Mouse (Mus musculus): ENCODE measurements around the gene Dnajb2. TPM values are rescaled to one million over a fixed set of nuclear protein-coding genes. Genes with fewer than 3 reads are reported as not detected.

The Dnajb2 gene
- polyA plus RNA-seq, 1 experiment, result 54.1 TPM

GRCm38 (mm10) chr1:75247071-75247930 lies 11.1 kb downstream of the Dnajb2 start:
- peak overlapping the region; percentile 66 for H3K4me2 ChIP-seq (ENCODE audit: low read depth)
- TF ChIP-seq MYOG (IDR thresholded peaks at IDR 0.05; ENCODE audit: control insufficient read depth in 1 of 3, insufficient read depth in 1 of 3, insufficient read length in 2 of 3, low read depth in 2 of 3), result no peak
- no peak for TF ChIP-seq MYOD1 (IDR thresholded peaks at IDR 0.05; ENCODE audit: control insufficient read depth in 1 of 3, insufficient read length in 2 of 3, low read depth in 2 of 3)
- no peak for TF ChIP-seq POLR2AphosphoS2 (IDR thresholded peaks at IDR 0.05; ENCODE audit: insufficient read length, low read depth)
- no peak for TF ChIP-seq POLR2A (IDR thresholded peaks at IDR 0.05; ENCODE audit: insufficient read length, low read depth)
- TF ChIP-seq REST (IDR thresholded peaks at IDR 0.05; ENCODE audit: insufficient read depth, insufficient read length), result no peak
- no peak for TF ChIP-seq TCF12 (IDR thresholded peaks at IDR 0.05; ENCODE audit: insufficient read depth, poor library complexity, severe bottlenecking)
- no peak for TF ChIP-seq MAX (IDR thresholded peaks at IDR 0.05; ENCODE audit: low read depth)
- TF ChIP-seq SRF (IDR thresholded peaks at IDR 0.05; ENCODE audit: control insufficient read depth, insufficient read length, low read depth), result no peak
- TF ChIP-seq USF1 (IDR thresholded peaks at IDR 0.05; ENCODE audit: low read depth), result no peak

GRCm38 (mm10) chr1:75248041-75248772 lies 12.0 kb downstream of the Dnajb2 start:
- peak in 1 of 3 experiments; percentile 38 for TF ChIP-seq MYOD1 (IDR thresholded peaks at IDR 0.05; ENCODE audit: control insufficient read depth in 1 of 3, insufficient read length in 2 of 3, low read depth in 2 of 3)
- TF ChIP-seq CEBPB (IDR thresholded peaks at IDR 0.05; ENCODE audit: insufficient read depth, poor library complexity, severe bottlenecking), result no peak
- TF ChIP-seq E2F4 (IDR thresholded peaks at IDR 0.05; ENCODE audit: insufficient read depth), result no peak
- peak; percentile 29 for TF ChIP-seq POLR2A (IDR thresholded peaks at IDR 0.05; ENCODE audit: insufficient read length, low read depth)
- peak; percentile 20 for TF ChIP-seq POLR2AphosphoS2 (IDR thresholded peaks at IDR 0.05; ENCODE audit: insufficient read length, low read depth)
- TF ChIP-seq USF1 (IDR thresholded peaks at IDR 0.05; ENCODE audit: low read depth), result no peak
- no peak for TF ChIP-seq MAX (IDR thresholded peaks at IDR 0.05; ENCODE audit: low read depth)
- no peak for TF ChIP-seq TCF3 (IDR thresholded peaks at IDR 0.05; ENCODE audit: insufficient read length, low read depth)
- no peak for TF ChIP-seq TCF12 (IDR thresholded peaks at IDR 0.05; ENCODE audit: insufficient read depth, poor library complexity, severe bottlenecking)
- no peak for TF ChIP-seq REST (IDR thresholded peaks at IDR 0.05; ENCODE audit: insufficient read depth, insufficient read length)
- peak in 1 of 3 experiments; percentile 51 for TF ChIP-seq MYOG (IDR thresholded peaks at IDR 0.05; ENCODE audit: control insufficient read depth in 1 of 3, insufficient read depth in 1 of 3, insufficient read length in 2 of 3, low read depth in 2 of 3)
- no peak for TF ChIP-seq SRF (IDR thresholded peaks at IDR 0.05; ENCODE audit: control insufficient read depth, insufficient read length, low read depth)
- Histone ChIP-seq H3K4me2 (ENCODE audit: low read depth) (peak overlapping the region; percentile 66), H3ac (ENCODE audit: control insufficient read depth, insufficient read length) (no peak overlapping the region), H3K36me3 (ENCODE audit: control insufficient read depth, insufficient read depth) (peaks cover under 1% of the 10 kb centered on the region), H3K79me2 (ENCODE audit: control insufficient read depth, insufficient read depth) (no peaks in the 10 kb centered on the region), H3K4me3 (no peak overlapping the region), H3K27me3 (ENCODE audit: control insufficient read depth, insufficient read depth, insufficient read length) (no peaks in the 10 kb centered on the region)

More at GRCm38 (mm10) chr1:75247071-75247930, 11.1 kb downstream of the Dnajb2 start:
- Histone ChIP-seq H3K79me2 (ENCODE audit: control insufficient read depth, insufficient read depth) (no peaks in the 10 kb centered on the region), H3ac (ENCODE audit: control insufficient read depth, insufficient read length) (no peak overlapping the region), H3K27me3 (ENCODE audit: control insufficient read depth, insufficient read depth, insufficient read length) (no peaks in the 10 kb centered on the region), H3K36me3 (ENCODE audit: control insufficient read depth, insufficient read depth) (peaks cover 7% of the 10 kb centered on the region), H3K4me3 (no peak overlapping the region)

- no peak overlapping the region for H3ac ChIP-seq (ENCODE audit: control insufficient read depth, insufficient read length)
- TF ChIP-seq MYOG (IDR thresholded peaks at IDR 0.05; ENCODE audit: control insufficient read depth in 1 of 3, insufficient read depth in 1 of 3, insufficient read length in 2 of 3, low read depth in 2 of 3), result peak in 1 of 3 experiments; percentile 48
- no peak for TF ChIP-seq TCF3 (IDR thresholded peaks at IDR 0.05; ENCODE audit: insufficient read length, low read depth)
- H3K4me2 ChIP-seq (ENCODE audit: low read depth), result no peak overlapping the region
- no peak overlapping the region for H3K4me3 ChIP-seq
- no peaks in the 10 kb centered on the region for H3K79me2 ChIP-seq (ENCODE audit: control insufficient read depth, insufficient read depth)
- H3K27me3 ChIP-seq (ENCODE audit: control insufficient read depth, insufficient read depth, insufficient read length), result no peaks in the 10 kb centered on the region
- no peaks in the 10 kb centered on the region for H3K36me3 ChIP-seq (ENCODE audit: control insufficient read depth, insufficient read depth)
Measured at GRCm38 (mm10) chr1:75250498-75250897, 14.3 kb downstream of the Dnajb2 start.

GRCm38 (mm10) chr1:75251112-75251970 lies 15.1 kb downstream of the Dnajb2 start:
- no peak overlapping the region for H3ac ChIP-seq (ENCODE audit: control insufficient read depth, insufficient read length)
- H3K36me3 ChIP-seq (ENCODE audit: control insufficient read depth, insufficient read depth), result no peaks in the 10 kb centered on the region
- H3K4me3 ChIP-seq, result no peak overlapping the region
- H3K4me2 ChIP-seq (ENCODE audit: low read depth), result peak overlapping the region; percentile 57
- TF ChIP-seq CEBPB (IDR thresholded peaks at IDR 0.05; ENCODE audit: insufficient read depth, poor library complexity, severe bottlenecking) (no peak), MYOD1 (IDR thresholded peaks at IDR 0.05; ENCODE audit: control insufficient read depth in 1 of 3, insufficient read length in 2 of 3, low read depth in 2 of 3) (peak in 2 of 3 experiments; percentile 8 to 34), SRF (IDR thresholded peaks at IDR 0.05; ENCODE audit: control insufficient read depth, insufficient read length, low read depth) (no peak), MYOG (IDR thresholded peaks at IDR 0.05; ENCODE audit: control insufficient read depth in 1 of 3, insufficient read depth in 1 of 3, insufficient read length in 2 of 3, low read depth in 2 of 3) (peak in 2 of 3 experiments; percentile 13 to 59)
- H3K79me2 ChIP-seq (ENCODE audit: control insufficient read depth, insufficient read depth), result no peaks in the 10 kb centered on the region
- no peaks in the 10 kb centered on the region for H3K27me3 ChIP-seq (ENCODE audit: control insufficient read depth, insufficient read depth, insufficient read length)
